Mouse (Mus musculus) midbrain, embryonic 11.5 days (tissue): ENCODE measurements around the gene Cdca7l. TPM values are rescaled to one million over a fixed set of nuclear protein-coding genes. Genes with fewer than 3 reads are reported as not detected.
A peak's percentile ranks its signal among the peaks of the same experiment; 100 is the strongest.
"Not testable (repeated sequence)": the region's sequence is repeated elsewhere in the genome, so short reads cannot be mapped to it uniquely, and the experiment has no call there.

Experiments used
- ATAC-seq: fragments of 200-750 bp; cut with Nextera tagmentation; 2 replicates; pipeline ENCODE4 v1.8.0; 2017; ENCODE audit warnings: moderate TSS enrichment, moderate library complexity; ENCODE audit not compliant: low FRiP score
- DNase-seq: peaks from one replicate; pipeline ENCODE4 v3.0.0; 2015; ENCODE audit warnings: low spot score; ENCODE audit errors: missing footprints
- H3K27ac ChIP-seq: fragments of 300-500 bp; sonication (generic); 2 replicates; pipeline ENCODE4 v1.5.1; 2014; ENCODE audit warnings: low read depth, low read length
- H3K27me3 ChIP-seq: fragments of 300-500 bp; sonication (generic); 2 replicates; pipeline ENCODE4 v1.6.1; 2014; ENCODE audit warnings: mild to moderate bottlenecking, low read length, moderate library complexity, mixed read lengths; ENCODE audit not compliant: control insufficient read depth, insufficient read depth
- H3K36me3 ChIP-seq: fragments of 300-500 bp; sonication (generic); 2 replicates; pipeline ENCODE4 v1.6.1; 2014; ENCODE audit warnings: mild to moderate bottlenecking, low read length, moderate library complexity, mixed read lengths; ENCODE audit not compliant: control insufficient read depth, insufficient read depth
- H3K4me1 ChIP-seq: fragments of 300-500 bp; sonication (generic); 2 replicates; pipeline ENCODE4 v1.6.1; 2014; ENCODE audit warnings: low read length; ENCODE audit not compliant: control insufficient read depth, insufficient read depth
- H3K4me2 ChIP-seq: fragments of 300-500 bp; sonication (generic); 2 replicates; pipeline ENCODE4 v1.6.1; 2014; ENCODE audit warnings: mild to moderate bottlenecking, moderate library complexity
- H3K4me3 ChIP-seq: fragments of 300-500 bp; sonication (generic); 2 replicates; pipeline ENCODE4 v1.5.1; 2014; ENCODE audit warnings: low read depth, low read length
- H3K9ac ChIP-seq: fragments of 300-500 bp; sonication (generic); 2 replicates; pipeline ENCODE4 v1.6.1; 2014; ENCODE audit warnings: low read length
- H3K9me3 ChIP-seq: fragments of 300-500 bp; sonication (generic); 2 replicates; pipeline ENCODE4 v1.6.1; 2016; ENCODE audit warnings: low read length; ENCODE audit not compliant: control insufficient read depth
- WGBS: fragments of 180-500 bp; shearing (Covaris S2); extraction: QIAGEN DNeasy Blood & Tissue Kit; methylation state at CpG from one replicate; pipeline ENCODE4 v1.1.7; 2014; 5-methylcytosine and 5-hydroxymethylcytosine counted together
- polyA plus RNA-seq: library from polyadenylated mRNA; unstranded; fragments of >200 nt; fragmentation: Nextera tagmentation; extraction: Ambion mirVana; gene quantifications from 2 replicates; pipeline ENCODE4 v1.2.1, GENCODE M21; 2014

Gene Cdca7l
- polyA plus RNA-seq, 1 experiment from 2014 or later = 45.2 TPM

- H3K4me3 ChIP-seq = no peak overlapping the region
- DNase-seq (peak; percentile 61), ATAC-seq (no peak)
- no peaks in the 10 kb centered on the region for H3K27me3 ChIP-seq
- H3K9me3 ChIP-seq = no peaks in the 10 kb centered on the region
- H3K4me1 ChIP-seq = no peaks in the 10 kb centered on the region
- H3K36me3 ChIP-seq = no peaks in the 10 kb centered on the region
- no peak overlapping the region for H3K4me2 ChIP-seq
- 82% methylated on average over 7 of the region's 7 CpGs for WGBS
- no peak overlapping the region for H3K9ac ChIP-seq
- H3K27ac ChIP-seq = no peak overlapping the region
These were observed 56.8 kb downstream of the Cdca7l start for GRCm38 (mm10) chr12:117860840-117861239.

DNA sequence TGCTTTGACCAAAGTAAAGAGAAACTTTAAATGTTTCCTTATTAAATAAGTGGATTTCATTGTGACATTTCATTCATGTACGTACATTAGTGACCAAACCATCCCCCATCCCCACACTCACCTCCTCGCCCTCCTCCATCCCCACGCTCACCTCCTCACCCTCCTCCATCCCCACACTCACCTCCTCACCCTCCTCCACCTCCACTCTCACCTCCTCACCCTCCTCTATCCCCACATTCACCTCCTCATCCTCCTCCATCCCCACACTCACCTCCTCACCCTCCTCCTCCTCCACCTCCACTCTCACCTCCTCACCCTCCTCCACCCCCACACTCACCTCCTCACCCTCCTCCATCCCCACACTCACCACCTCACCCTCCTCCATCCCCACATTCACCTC, 57.2 kb downstream of the Cdca7l start:
- H3K4me2 ChIP-seq = no peak overlapping the region
- H3K4me3 ChIP-seq = no peak overlapping the region
- no peak overlapping the region for H3K9ac ChIP-seq
- no peaks in the 10 kb centered on the region for H3K27me3 ChIP-seq
- no peak for ATAC-seq
- H3K4me1 ChIP-seq = no peaks in the 10 kb centered on the region
- peak; percentile 61 for DNase-seq
- H3K27ac ChIP-seq = no peak overlapping the region
- H3K36me3 ChIP-seq = no peaks in the 10 kb centered on the region
- H3K9me3 ChIP-seq = no peaks in the 10 kb centered on the region
- WGBS = 60% methylated on average over 3 of the region's 3 CpGs

DNA sequence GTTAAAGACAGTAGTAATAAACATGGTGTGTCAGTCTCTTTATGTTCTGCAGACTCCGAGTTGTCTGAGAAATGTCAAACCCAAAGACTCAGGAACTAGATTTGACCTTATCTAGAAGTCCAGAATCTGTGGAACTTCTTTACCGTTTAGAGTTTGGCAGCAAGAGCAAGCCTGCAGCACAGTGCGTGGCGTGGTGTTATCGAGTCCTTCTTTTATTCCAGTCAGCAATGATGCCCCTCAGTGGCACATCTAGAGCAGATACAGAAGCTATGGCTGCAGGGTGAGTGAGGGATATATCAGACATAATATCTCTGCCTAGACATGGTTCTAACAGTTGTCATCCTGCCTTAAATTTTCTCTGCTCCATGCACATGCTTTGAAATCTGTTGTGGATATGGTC, 58.6 kb downstream of the Cdca7l start:
- Histone ChIP-seq H3K9ac (no peak overlapping the region), H3K9me3 (no peaks in the 10 kb centered on the region), H3K4me1 (no peaks in the 10 kb centered on the region), H3K27me3 (no peaks in the 10 kb centered on the region), H3K4me3 (no peak overlapping the region), H3K27ac (no peak overlapping the region), H3K36me3 (no peaks in the 10 kb centered on the region), H3K4me2 (no peak overlapping the region)
- DNase-seq (no peak), ATAC-seq (no peak)
- WGBS = 95% methylated on average over 5 of the region's 5 CpGs

- no peaks in the 10 kb centered on the region for H3K4me1 ChIP-seq
- H3K9me3 ChIP-seq = no peaks in the 10 kb centered on the region
- no peak overlapping the region for H3K27ac ChIP-seq
- peak; percentile 17 for DNase-seq
- no peaks in the 10 kb centered on the region for H3K36me3 ChIP-seq
- ATAC-seq = no peak
- WGBS = 92% methylated on average over 4 of the region's 4 CpGs
- no peak overlapping the region for H3K9ac ChIP-seq
- H3K4me3 ChIP-seq = no peak overlapping the region
- no peak overlapping the region for H3K4me2 ChIP-seq
- H3K27me3 ChIP-seq = no peaks in the 10 kb centered on the region
These were observed 63.8 kb downstream of the Cdca7l start for GRCm38 (mm10) chr12:117867708-117868564.

GRCm38 (mm10) chr12:117872265-117872664, 68.2 kb downstream of the Cdca7l start:
- Histone ChIP-seq H3K27me3 (no peaks in the 10 kb centered on the region), H3K4me3 (no peak overlapping the region), H3K4me2 (no peak overlapping the region), H3K27ac (no peak overlapping the region), H3K4me1 (no peaks in the 10 kb centered on the region), H3K9me3 (no peaks in the 10 kb centered on the region), H3K9ac (no peak overlapping the region), H3K36me3 (peaks cover 6% of the 10 kb centered on the region; the same call in 1 of the 2 replicates)
- no peak for ATAC-seq
- DNase-seq = no peak
- WGBS = 85% methylated on average over 5 of the region's 5 CpGs

GRCm38 (mm10) chr12:117878341-117878740, 74.3 kb downstream of the Cdca7l start:
- no peaks in the 10 kb centered on the region for H3K9me3 ChIP-seq
- no peak for DNase-seq
- ATAC-seq = no peak
- WGBS = 95% methylated on average over 13 of the region's 13 CpGs
- no peak overlapping the region for H3K4me2 ChIP-seq
- H3K36me3 ChIP-seq = peaks cover 6% of the 10 kb centered on the region; the same call in 1 of the 2 replicates
- no peak overlapping the region for H3K27ac ChIP-seq
- no peaks in the 10 kb centered on the region for H3K4me1 ChIP-seq
- H3K4me3 ChIP-seq = no peak overlapping the region
- H3K9ac ChIP-seq = no peak overlapping the region
- no peaks in the 10 kb centered on the region for H3K27me3 ChIP-seq

- Histone ChIP-seq H3K9me3 (no peaks in the 10 kb centered on the region), H3K9ac (no peak overlapping the region), H3K4me2 (no peak overlapping the region), H3K27me3 (no peaks in the 10 kb centered on the region), H3K4me3 (no peak overlapping the region), H3K36me3 (no peaks in the 10 kb centered on the region), H3K27ac (no peak overlapping the region), H3K4me1 (no peaks in the 10 kb centered on the region)
- WGBS = 92% methylated on average over 2 of the region's 2 CpGs
- no peak for DNase-seq
- ATAC-seq = no peak
These were observed 80.5 kb downstream of the Cdca7l start for GRCm38 (mm10) chr12:117884627-117885026.

- no peaks in the 10 kb centered on the region for H3K27me3 ChIP-seq
- H3K4me3 ChIP-seq = no peak overlapping the region
- DNase-seq (no peak), ATAC-seq (no peak)
- H3K36me3 ChIP-seq = no peaks in the 10 kb centered on the region
- H3K4me1 ChIP-seq = no peaks in the 10 kb centered on the region
- H3K9ac ChIP-seq = no peak overlapping the region
- no peak overlapping the region for H3K4me2 ChIP-seq
- WGBS = 82% methylated on average over 3 of the region's 3 CpGs
- H3K9me3 ChIP-seq = no peaks in the 10 kb centered on the region
- no peak overlapping the region for H3K27ac ChIP-seq
These were observed 83.3 kb downstream of the Cdca7l start for GRCm38 (mm10) chr12:117887422-117887821.

DNA sequence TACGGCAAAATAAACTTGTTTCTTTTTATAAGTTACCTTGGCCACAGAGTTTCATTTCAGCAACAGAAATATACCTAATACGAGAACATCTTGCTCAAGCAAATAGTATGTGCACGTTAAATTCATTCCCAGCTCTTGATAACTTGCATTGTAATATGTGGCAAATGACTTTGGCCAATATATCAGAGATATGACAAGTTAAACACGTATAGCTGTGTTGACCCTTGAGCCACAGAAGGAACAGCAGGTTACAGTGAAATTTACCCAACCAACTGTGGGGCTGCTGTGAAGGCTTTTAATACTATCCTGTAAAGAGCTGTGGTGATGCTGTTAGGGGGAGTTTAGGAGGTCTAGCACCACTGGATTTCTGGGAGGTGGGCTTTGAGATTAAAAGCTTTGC, 96.7 kb downstream of the Cdca7l start:
- H3K4me2 ChIP-seq, H3K4me1 ChIP-seq, ATAC-seq, H3K36me3 ChIP-seq, DNase-seq, H3K9me3 ChIP-seq, H3K9ac ChIP-seq, H3K27ac ChIP-seq, H3K27me3 ChIP-seq, H3K4me3 ChIP-seq: not testable (repeated sequence)
- no CpG with 5 or more reads among the region's 4 CpGs for WGBS
